Mouse (Mus musculus) retina, postnatal 7 days (tissue): ENCODE results near the gene Prph.

Source experiments
- DNase-seq: peaks from one replicate; pipeline ENCODE4 v3.0.0-alpha.2; 2012; ENCODE audit warnings: low read depth, low spot score

Prph gene

GRCm38 (mm10) chr15:99098493-99098861, 43.5 kb downstream of the Prph start:
- DNase-seq, result no peak

- no peak for DNase-seq
Observed at GRCm38 (mm10) chr15:99099139-99099556, 44.2 kb downstream of the Prph start.

- DNase-seq, result no peak
Observed at GRCm38 (mm10) chr15:99099984-99100383, 45.0 kb downstream of the Prph start.

GRCm38 (mm10) chr15:99105238-99105637, 50.3 kb downstream of the Prph start:
- DNase-seq, result no peak

- no peak for DNase-seq
Observed at GRCm38 (mm10) chr15:99107866-99108265, 52.9 kb downstream of the Prph start.
